Mouse (Mus musculus) megakaryocyte, embryonic 14.5 days (primary cell): ENCODE measurements at regions not wholly inside any gene's neighbourhood (a gene's known extent, or its start where the extent isn't known, plus 50 kb on each side); places are given as distances from the start of the nearest gene placed in this dataset.

Experiments
- H3K27me3 ChIP-seq: replicated peaks from 2 replicates; pipeline ENCODE3; 2012; ENCODE audit warnings: inconsistent platforms
- H3K36me3 ChIP-seq: replicated peaks from 2 replicates; pipeline ENCODE3; 2012; ENCODE audit warnings: low read length, inconsistent platforms, mixed read lengths
- H3K4me1 ChIP-seq: 2 replicates; pipeline ENCODE4 v1.6.1; 2012; ENCODE audit warnings: inconsistent platforms
- H3K4me3 ChIP-seq: replicated peaks from 2 replicates; pipeline ENCODE3; 2012; ENCODE audit warnings: moderate library complexity, mild to moderate bottlenecking, inconsistent platforms
- H3K9me3 ChIP-seq: 2 replicates; pipeline ENCODE4 v1.6.1; 2012; ENCODE audit warnings: inconsistent platforms
- FLI1 ChIP-seq: IDR thresholded peaks from 2 replicates; pipeline ENCODE4 v1.6.1; 2012; ENCODE audit warnings: low read length, inconsistent platforms, mixed read lengths
- GATA1 ChIP-seq: IDR thresholded peaks from 3 replicates; pipeline ENCODE4 v1.6.1; 2012; ENCODE audit warnings: mixed read lengths, low read length, inconsistent platforms, borderline replicate concordance

DNA sequence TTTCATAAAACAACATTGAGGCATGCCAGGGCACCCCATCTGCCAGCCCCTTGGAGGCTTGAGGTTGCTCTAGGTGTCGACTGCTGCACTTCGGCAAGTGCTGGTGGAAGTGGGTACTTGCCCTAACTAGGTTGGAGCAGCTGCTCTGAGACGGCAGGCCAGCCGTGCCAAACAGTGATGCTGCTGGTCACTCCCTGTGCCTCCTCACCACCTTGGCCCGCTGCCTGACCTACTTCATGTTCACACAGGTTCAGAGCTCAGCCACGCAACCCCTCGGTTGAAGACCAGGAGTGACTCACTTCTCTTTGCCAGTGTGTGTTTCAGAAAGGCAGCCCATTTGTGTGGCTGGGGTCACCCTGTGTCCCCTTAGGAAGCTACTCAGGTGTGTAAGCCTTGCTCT lies 540.3 kb upstream of the Tbx3 start:
- Histone ChIP-seq H3K4me3 (peak overlapping the region; percentile 59), H3K36me3 (no peaks in the 10 kb centered on the region), H3K4me1 (no peaks in the 10 kb centered on the region), H3K27me3 (no peaks in the 10 kb centered on the region), H3K9me3 (peaks cover 47% of the 10 kb centered on the region)
- no peak for TF ChIP-seq FLI1
- TF ChIP-seq GATA1: no peak

- Histone ChIP-seq H3K9me3 (peaks cover 53% of the 10 kb centered on the region), H3K4me3 (peak overlapping the region; percentile 42), H3K4me1 (peaks cover 3% of the 10 kb centered on the region; the same call in 1 of the 2 replicates), H3K27me3 (no peaks in the 10 kb centered on the region), H3K36me3 (no peaks in the 10 kb centered on the region)
- TF ChIP-seq FLI1 (no peak), GATA1 (no peak)
Observed at GRCm38 (mm10) chr5:119131461-119131860, 539.0 kb upstream of the Tbx3 start.

DNA sequence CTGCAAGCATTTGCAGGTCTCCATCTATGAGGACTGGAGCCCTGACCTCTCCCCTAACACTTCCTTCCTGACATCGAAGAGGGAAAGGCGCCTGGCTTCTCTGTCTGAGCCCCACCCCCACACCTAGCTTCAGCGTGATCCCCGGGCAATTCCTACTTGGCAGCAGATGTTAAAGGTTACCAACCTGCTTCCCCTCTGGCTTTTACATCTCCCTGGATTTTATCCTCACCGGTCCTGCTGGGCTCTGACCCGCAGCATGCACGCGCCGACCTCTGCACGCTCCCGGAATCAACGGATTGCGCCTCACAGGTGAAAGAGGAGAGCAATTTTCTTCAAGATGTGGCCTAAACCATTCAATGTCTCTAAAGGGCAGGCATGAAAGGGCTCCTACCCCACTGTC lies 537.1 kb upstream of the Tbx3 start:
- TF ChIP-seq GATA1: no peak
- no peak for TF ChIP-seq FLI1
- Histone ChIP-seq H3K36me3 (no peaks in the 10 kb centered on the region), H3K27me3 (no peaks in the 10 kb centered on the region), H3K4me1 (peaks cover 3% of the 10 kb centered on the region; the same call in 1 of the 2 replicates), H3K9me3 (peaks cover 59% of the 10 kb centered on the region), H3K4me3 (no peak overlapping the region)

DNA sequence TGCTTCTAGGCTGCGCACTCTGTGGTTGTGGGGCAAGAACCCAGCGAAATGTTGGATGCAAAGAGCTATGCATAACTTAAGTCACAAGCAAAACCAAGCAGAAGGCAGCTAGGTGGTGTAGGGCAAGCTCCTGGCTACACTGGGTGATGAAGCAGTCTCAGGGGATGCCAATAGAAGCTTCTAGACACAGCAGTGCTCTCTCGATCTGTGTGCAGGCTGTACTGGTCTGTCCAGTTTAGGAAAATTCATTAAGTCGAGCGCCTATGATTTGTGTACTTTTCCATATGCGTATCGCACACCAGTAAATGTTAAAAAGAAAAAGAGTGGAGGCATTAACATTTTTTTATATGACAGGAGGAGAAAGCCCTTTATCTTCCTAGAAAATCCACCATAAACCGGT lies 533.6 kb upstream of the Tbx3 start:
- Histone ChIP-seq H3K4me1 (peaks cover 3% of the 10 kb centered on the region; the same call in 1 of the 2 replicates), H3K4me3 (no peak overlapping the region), H3K9me3 (peaks cover 67% of the 10 kb centered on the region), H3K27me3 (no peaks in the 10 kb centered on the region), H3K36me3 (no peaks in the 10 kb centered on the region)
- TF ChIP-seq FLI1 (no peak), GATA1 (no peak)

GRCm38 (mm10) chr5:119137409-119137808 lies 533.1 kb upstream of the Tbx3 start:
- Histone ChIP-seq H3K36me3 (no peaks in the 10 kb centered on the region), H3K4me1 (peaks cover 3% of the 10 kb centered on the region; the same call in 1 of the 2 replicates), H3K9me3 (peaks cover 69% of the 10 kb centered on the region), H3K27me3 (no peaks in the 10 kb centered on the region), H3K4me3 (no peak overlapping the region)
- TF ChIP-seq FLI1 (no peak), GATA1 (no peak)

GRCm38 (mm10) chr5:119137821-119138221 lies 532.6 kb upstream of the Tbx3 start:
- no peaks in the 10 kb centered on the region for H3K36me3 ChIP-seq
- H3K4me1 ChIP-seq: peaks cover 3% of the 10 kb centered on the region; the same call in 1 of the 2 replicates
- H3K27me3 ChIP-seq: no peaks in the 10 kb centered on the region
- TF ChIP-seq FLI1 (no peak), GATA1 (no peak)
- H3K4me3 ChIP-seq: no peak overlapping the region
- peaks cover 71% of the 10 kb centered on the region for H3K9me3 ChIP-seq

- TF ChIP-seq FLI1: no peak
- no peak for TF ChIP-seq GATA1
- no peak overlapping the region for H3K4me3 ChIP-seq
- H3K27me3 ChIP-seq: no peaks in the 10 kb centered on the region
- peaks cover 3% of the 10 kb centered on the region; the same call in 1 of the 2 replicates for H3K4me1 ChIP-seq
- peaks cover 70% of the 10 kb centered on the region for H3K9me3 ChIP-seq
- H3K36me3 ChIP-seq: no peaks in the 10 kb centered on the region
Observed at GRCm38 (mm10) chr5:119138293-119138692, 532.2 kb upstream of the Tbx3 start.

- Histone ChIP-seq H3K4me1 (peaks cover 3% of the 10 kb centered on the region; the same call in 1 of the 2 replicates), H3K9me3 (peaks cover 71% of the 10 kb centered on the region), H3K36me3 (no peaks in the 10 kb centered on the region), H3K27me3 (no peaks in the 10 kb centered on the region), H3K4me3 (no peak overlapping the region)
- TF ChIP-seq FLI1: no peak
- TF ChIP-seq GATA1: no peak
Observed at GRCm38 (mm10) chr5:119139336-119139735, 531.1 kb upstream of the Tbx3 start.

- TF ChIP-seq FLI1: no peak
- no peak for TF ChIP-seq GATA1
- Histone ChIP-seq H3K4me3 (no peak overlapping the region), H3K27me3 (no peaks in the 10 kb centered on the region), H3K9me3 (peaks cover 73% of the 10 kb centered on the region), H3K36me3 (no peaks in the 10 kb centered on the region), H3K4me1 (peaks cover 3% of the 10 kb centered on the region; the same call in 1 of the 2 replicates)
Observed at GRCm38 (mm10) chr5:119139816-119140215, 530.7 kb upstream of the Tbx3 start.

GRCm38 (mm10) chr5:119143411-119143810 lies 527.1 kb upstream of the Tbx3 start:
- Histone ChIP-seq H3K4me1 (no peaks in the 10 kb centered on the region), H3K27me3 (no peaks in the 10 kb centered on the region), H3K4me3 (no peak overlapping the region), H3K9me3 (peaks cover 58% of the 10 kb centered on the region), H3K36me3 (no peaks in the 10 kb centered on the region)
- TF ChIP-seq GATA1: no peak
